Mouse (Mus musculus) G1E (cell line): Measurements from ENCODE around the gene Dmac2.

Experiments used
- CTCF ChIP-seq: IDR thresholded peaks from 2 replicates; pipeline ENCODE4 v1.5.1; 2012; ENCODE audit warnings: low read depth, low read length, inconsistent platforms, mixed read lengths
- GATA1 ChIP-seq: IDR thresholded peaks from 2 replicates; pipeline ENCODE4 v1.6.1; 2012; ENCODE audit warnings: borderline replicate concordance, low read length, inconsistent platforms, mixed read lengths
- GATA2 ChIP-seq: IDR thresholded peaks from 2 replicates; pipeline ENCODE4 v1.6.1; 2012; ENCODE audit warnings: low read depth, low read length, inconsistent platforms, borderline replicate concordance

DNA sequence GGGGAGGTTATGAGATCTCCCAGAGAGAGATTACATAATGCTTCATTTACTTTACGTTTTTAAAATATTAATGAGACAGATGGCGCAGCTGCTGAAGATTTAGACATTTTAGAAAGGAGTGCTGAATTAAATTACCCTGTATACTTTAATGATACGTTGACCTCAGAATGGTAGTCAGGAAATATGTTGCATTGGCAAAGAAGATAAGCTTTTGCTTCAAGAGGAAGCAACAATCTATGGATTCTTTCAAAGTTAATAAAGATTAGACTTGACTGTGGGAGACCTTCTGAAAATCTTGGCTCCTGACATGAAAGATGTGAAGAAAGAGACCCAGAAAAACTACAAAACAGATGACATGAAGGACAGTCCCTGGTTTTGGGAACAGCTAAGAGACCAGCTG is 25.4 kb upstream of the Dmac2 start:
- no peak for TF ChIP-seq CTCF
- TF ChIP-seq GATA2, result no peak
- no peak for TF ChIP-seq GATA1
